Mouse (Mus musculus): ENCODE data around the gene Dlg2. TPM values are rescaled to one million over a fixed set of nuclear protein-coding genes. Genes with fewer than 3 reads are reported as not detected.

Gene Dlg2
- polyA plus RNA-seq, 1 experiment from 2014 or later, result 27.1 TPM

- ATAC-seq, result peak; percentile 79
- WGBS, result 3% methylated on average over 12 of the region's 12 CpGs
- H3K36me3 ChIP-seq (ENCODE audit: control insufficient read depth, insufficient read depth, low read length), result no peaks in the 10 kb centered on the region
Observed at GRCm38 (mm10) chr7:92235541-92236031, 1759.1 kb downstream of the Dlg2 start.

GRCm38 (mm10) chr7:92240908-92241307 is 1764.4 kb downstream of the Dlg2 start:
- no peak overlapping the region for H3K4me2 ChIP-seq (ENCODE audit: low read length)
- no peaks in the 10 kb centered on the region for H3K36me3 ChIP-seq (ENCODE audit: control insufficient read depth, insufficient read depth, low read length)
- H3K4me1 ChIP-seq (ENCODE audit: control insufficient read depth, insufficient read depth, low read length), result peaks cover 19% of the 10 kb centered on the region
- no peaks in the 10 kb centered on the region for H3K27me3 ChIP-seq (ENCODE audit: control insufficient read depth, insufficient read depth, low read depth, low read length)
- no peak overlapping the region for H3K4me3 ChIP-seq (ENCODE audit: low read depth, low read length)
- WGBS, result 94% methylated on average over 2 of the region's 2 CpGs
- H3K9me3 ChIP-seq (replicated peaks; ENCODE audit: control insufficient read depth, low read length, poor library complexity, severe bottlenecking), result no peaks in the 10 kb centered on the region
- no peak overlapping the region for H3K9ac ChIP-seq (ENCODE audit: low read depth, low read length)
- no peak overlapping the region for H3K27ac ChIP-seq (ENCODE audit: low read length)
- no peak for ATAC-seq

More at GRCm38 (mm10) chr7:92235541-92236031, 1759.1 kb downstream of the Dlg2 start:
- peak overlapping the region; percentile 59 for H3K4me3 ChIP-seq (ENCODE audit: low read depth, low read length)
- peaks cover 24% of the 10 kb centered on the region for H3K4me1 ChIP-seq (ENCODE audit: control insufficient read depth, insufficient read depth, low read length)
- H3K9ac ChIP-seq (ENCODE audit: low read depth, low read length), result peak overlapping the region; percentile 70
- H3K4me2 ChIP-seq (ENCODE audit: low read length), result peak overlapping the region; percentile 63
- peak overlapping the region; percentile 79 for H3K27ac ChIP-seq (ENCODE audit: low read length)
- H3K9me3 ChIP-seq (replicated peaks; ENCODE audit: control insufficient read depth, low read length, poor library complexity, severe bottlenecking), result no peaks in the 10 kb centered on the region
- no peaks in the 10 kb centered on the region for H3K27me3 ChIP-seq (ENCODE audit: control insufficient read depth, insufficient read depth, low read depth, low read length)

- no peak overlapping the region for H3K27ac ChIP-seq (ENCODE audit: low read length)
- no peaks in the 10 kb centered on the region for H3K4me1 ChIP-seq (ENCODE audit: control insufficient read depth, insufficient read depth, low read length)
- ATAC-seq, result no peak
- no peaks in the 10 kb centered on the region for H3K36me3 ChIP-seq (ENCODE audit: control insufficient read depth, insufficient read depth, low read length)
- H3K4me3 ChIP-seq (ENCODE audit: low read depth, low read length), result no peak overlapping the region
- H3K27me3 ChIP-seq (ENCODE audit: control insufficient read depth, insufficient read depth, low read depth, low read length), result no peaks in the 10 kb centered on the region
- 93% methylated on average over 3 of the region's 3 CpGs for WGBS
- no peak overlapping the region for H3K4me2 ChIP-seq (ENCODE audit: low read length)
- no peaks in the 10 kb centered on the region for H3K9me3 ChIP-seq (replicated peaks; ENCODE audit: control insufficient read depth, low read length, poor library complexity, severe bottlenecking)
- H3K9ac ChIP-seq (ENCODE audit: low read depth, low read length), result no peak overlapping the region
Observed at GRCm38 (mm10) chr7:92247594-92247993, 1771.1 kb downstream of the Dlg2 start.

- no peak overlapping the region for H3K27ac ChIP-seq (ENCODE audit: low read length)
- no peak overlapping the region for H3K4me3 ChIP-seq (ENCODE audit: low read depth, low read length)
- no peak overlapping the region for H3K4me2 ChIP-seq (ENCODE audit: low read length)
- WGBS, result 71% methylated on average over 5 of the region's 5 CpGs
- no peak overlapping the region for H3K9ac ChIP-seq (ENCODE audit: low read depth, low read length)
- ATAC-seq, result no peak
- H3K4me1 ChIP-seq (ENCODE audit: control insufficient read depth, insufficient read depth, low read length), result no peaks in the 10 kb centered on the region
- H3K36me3 ChIP-seq (ENCODE audit: control insufficient read depth, insufficient read depth, low read length), result no peaks in the 10 kb centered on the region
- no peaks in the 10 kb centered on the region for H3K9me3 ChIP-seq (replicated peaks; ENCODE audit: control insufficient read depth, low read length, poor library complexity, severe bottlenecking)
- H3K27me3 ChIP-seq (ENCODE audit: control insufficient read depth, insufficient read depth, low read depth, low read length), result no peaks in the 10 kb centered on the region
Observed at GRCm38 (mm10) chr7:92248619-92249018, 1772.1 kb downstream of the Dlg2 start.

GRCm38 (mm10) chr7:92258148-92258547 is 1781.7 kb downstream of the Dlg2 start:
- no peaks in the 10 kb centered on the region for H3K4me1 ChIP-seq (ENCODE audit: control insufficient read depth, insufficient read depth, low read length)
- H3K27ac ChIP-seq (ENCODE audit: low read length), result no peak overlapping the region
- H3K27me3 ChIP-seq (ENCODE audit: control insufficient read depth, insufficient read depth, low read depth, low read length), result no peaks in the 10 kb centered on the region
- H3K9ac ChIP-seq (ENCODE audit: low read depth, low read length), result no peak overlapping the region
- no peaks in the 10 kb centered on the region for H3K9me3 ChIP-seq (replicated peaks; ENCODE audit: control insufficient read depth, low read length, poor library complexity, severe bottlenecking)
- no peak overlapping the region for H3K4me2 ChIP-seq (ENCODE audit: low read length)
- 92% methylated on average over 4 of the region's 4 CpGs for WGBS
- H3K36me3 ChIP-seq (ENCODE audit: control insufficient read depth, insufficient read depth, low read length), result no peaks in the 10 kb centered on the region
- H3K4me3 ChIP-seq (ENCODE audit: low read depth, low read length), result no peak overlapping the region
- ATAC-seq, result no peak

GRCm38 (mm10) chr7:92258701-92259100 is 1782.2 kb downstream of the Dlg2 start:
- ATAC-seq, result no peak
- Histone ChIP-seq H3K9ac (ENCODE audit: low read depth, low read length) (no peak overlapping the region), H3K36me3 (ENCODE audit: control insufficient read depth, insufficient read depth, low read length) (no peaks in the 10 kb centered on the region), H3K4me1 (ENCODE audit: control insufficient read depth, insufficient read depth, low read length) (no peaks in the 10 kb centered on the region), H3K4me2 (ENCODE audit: low read length) (no peak overlapping the region), H3K27ac (ENCODE audit: low read length) (no peak overlapping the region), H3K9me3 (replicated peaks; ENCODE audit: control insufficient read depth, low read length, poor library complexity, severe bottlenecking) (no peaks in the 10 kb centered on the region), H3K4me3 (ENCODE audit: low read depth, low read length) (no peak overlapping the region), H3K27me3 (ENCODE audit: control insufficient read depth, insufficient read depth, low read depth, low read length) (no peaks in the 10 kb centered on the region)
- WGBS, result 68% methylated on average over 3 of the region's 3 CpGs

- Histone ChIP-seq H3K4me1 (ENCODE audit: control insufficient read depth, insufficient read depth, low read length) (no peaks in the 10 kb centered on the region), H3K27ac (ENCODE audit: low read length) (no peak overlapping the region), H3K9me3 (replicated peaks; ENCODE audit: control insufficient read depth, low read length, poor library complexity, severe bottlenecking) (no peaks in the 10 kb centered on the region), H3K4me3 (ENCODE audit: low read depth, low read length) (no peak overlapping the region), H3K27me3 (ENCODE audit: control insufficient read depth, insufficient read depth, low read depth, low read length) (no peaks in the 10 kb centered on the region), H3K36me3 (ENCODE audit: control insufficient read depth, insufficient read depth, low read length) (no peaks in the 10 kb centered on the region), H3K4me2 (ENCODE audit: low read length) (no peak overlapping the region), H3K9ac (ENCODE audit: low read depth, low read length) (no peak overlapping the region)
- WGBS, result 56% methylated on average over 3 of the region's 3 CpGs
- ATAC-seq, result peak; percentile 73; the same call in 1 of the 2 replicates
Observed at GRCm38 (mm10) chr7:92264325-92264724, 1787.9 kb downstream of the Dlg2 start.

GRCm38 (mm10) chr7:92264964-92265363 is 1788.5 kb downstream of the Dlg2 start:
- no peaks in the 10 kb centered on the region for H3K9me3 ChIP-seq (replicated peaks; ENCODE audit: control insufficient read depth, low read length, poor library complexity, severe bottlenecking)
- H3K27ac ChIP-seq (ENCODE audit: low read length), result no peak overlapping the region
- H3K9ac ChIP-seq (ENCODE audit: low read depth, low read length), result no peak overlapping the region
- H3K36me3 ChIP-seq (ENCODE audit: control insufficient read depth, insufficient read depth, low read length), result no peaks in the 10 kb centered on the region
- ATAC-seq, result no peak
- no peaks in the 10 kb centered on the region for H3K27me3 ChIP-seq (ENCODE audit: control insufficient read depth, insufficient read depth, low read depth, low read length)
- H3K4me1 ChIP-seq (ENCODE audit: control insufficient read depth, insufficient read depth, low read length), result no peaks in the 10 kb centered on the region
- H3K4me2 ChIP-seq (ENCODE audit: low read length), result no peak overlapping the region
- H3K4me3 ChIP-seq (ENCODE audit: low read depth, low read length), result no peak overlapping the region

GRCm38 (mm10) chr7:92275353-92275752 is 1798.9 kb downstream of the Dlg2 start:
- no peak overlapping the region for H3K9ac ChIP-seq (ENCODE audit: low read depth, low read length)
- ATAC-seq, result no peak
- WGBS, result 78% methylated on average over 4 of the region's 4 CpGs

More at GRCm38 (mm10) chr7:92275353-92275752, 1798.9 kb downstream of the Dlg2 start:
- H3K4me1 ChIP-seq (ENCODE audit: control insufficient read depth, insufficient read depth, low read length), result 0 out of 2 replicates have a peak, but pooled peaks cover 3% of the 10 kb centered on the region
- H3K4me3 ChIP-seq (ENCODE audit: low read depth, low read length), result no peak overlapping the region
- H3K9me3 ChIP-seq (replicated peaks; ENCODE audit: control insufficient read depth, low read length, poor library complexity, severe bottlenecking), result no peaks in the 10 kb centered on the region
- no peak overlapping the region for H3K4me2 ChIP-seq (ENCODE audit: low read length)
- no peaks in the 10 kb centered on the region for H3K27me3 ChIP-seq (ENCODE audit: control insufficient read depth, insufficient read depth, low read depth, low read length)
- no peak overlapping the region for H3K27ac ChIP-seq (ENCODE audit: low read length)
- no peaks in the 10 kb centered on the region for H3K36me3 ChIP-seq (ENCODE audit: control insufficient read depth, insufficient read depth, low read length)

Data from midbrain, embryonic 16.5 days (tissue).